Mouse (Mus musculus): ENCODE data around the gene Evi2b. TPM values are rescaled to one million over a fixed set of nuclear protein-coding genes. Genes with fewer than 3 reads are reported as not detected.

Gene Evi2b
- polyA plus RNA-seq, 1 experiment, result 0.30 TPM

DNA sequence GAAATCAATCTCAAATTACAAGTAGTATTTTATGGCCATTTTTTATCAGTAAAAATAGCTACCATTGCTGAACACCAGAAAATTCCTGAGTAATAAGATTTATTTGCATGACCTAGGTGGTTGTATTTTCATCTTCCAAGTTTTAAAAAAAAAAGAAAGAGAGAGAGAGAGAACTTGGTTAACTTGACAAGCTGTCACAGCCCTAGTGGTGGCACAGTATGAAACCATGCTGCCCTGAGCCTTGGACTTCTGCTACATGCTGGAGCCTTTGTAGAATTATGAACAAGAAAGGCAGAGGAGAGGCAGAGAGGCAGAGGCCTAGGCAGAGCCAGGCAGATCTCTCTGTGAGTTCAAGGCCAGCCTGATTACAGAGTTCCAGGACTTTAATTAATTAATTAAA, 1.6 kb downstream of the Evi2b start:
- Histone ChIP-seq H3K4me3 (ENCODE audit: insufficient read depth, poor library complexity, severe bottlenecking) (no peak overlapping the region), H3K27me3 (ENCODE audit: control insufficient read depth, insufficient read depth, insufficient read length) (no peaks in the 10 kb centered on the region), H3K79me2 (ENCODE audit: control insufficient read depth, insufficient read depth) (peaks cover 21% of the 10 kb centered on the region), H3ac (ENCODE audit: control insufficient read depth, insufficient read length, low read depth) (no peak overlapping the region), H3K36me3 (ENCODE audit: control insufficient read depth, insufficient read depth) (peaks cover 32% of the 10 kb centered on the region), H3K79me3 (ENCODE audit: low read depth) (no peaks in the 10 kb centered on the region)
- no peak for TF ChIP-seq CEBPB (IDR thresholded peaks at IDR 0.05; ENCODE audit: low read depth)
- TF ChIP-seq MYOD1 (IDR thresholded peaks at IDR 0.05; ENCODE audit: control insufficient read depth, insufficient read length, low read depth), result no peak
- no peak for TF ChIP-seq CTCF (IDR thresholded peaks at IDR 0.05; ENCODE audit: control insufficient read depth, insufficient read depth, insufficient read length)
- TF ChIP-seq FOSL1 (IDR thresholded peaks at IDR 0.05; ENCODE audit: insufficient read depth, low read length, poor library complexity, severe bottlenecking), result no peak
- no peak for TF ChIP-seq USF1 (IDR thresholded peaks at IDR 0.05; ENCODE audit: low read depth)
- no peak for TF ChIP-seq MAX (IDR thresholded peaks at IDR 0.05)
- no peak for TF ChIP-seq MYOG (IDR thresholded peaks at IDR 0.05; ENCODE audit: control insufficient read depth, extremely low read depth, insufficient read length)

DNA sequence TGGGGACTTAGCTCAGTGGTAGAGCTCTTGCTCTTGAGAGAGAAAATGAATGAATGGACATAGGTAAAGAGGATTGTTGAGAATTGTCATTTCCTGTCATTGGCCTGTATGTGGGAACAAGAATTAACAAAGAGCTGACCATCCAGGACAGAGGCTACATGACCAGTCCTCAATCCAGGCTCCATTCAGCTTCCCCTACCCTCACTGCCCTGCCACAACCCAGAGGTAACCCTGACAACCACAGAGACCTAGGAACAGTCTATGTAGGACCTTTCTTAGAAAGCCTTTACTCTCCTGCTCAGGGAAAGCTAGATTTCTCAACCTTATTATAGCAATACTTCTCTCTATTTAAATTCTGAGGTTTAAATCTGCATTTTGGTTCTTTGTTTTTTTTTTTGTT, 2.8 kb downstream of the Evi2b start:
- Histone ChIP-seq H3K79me3 (ENCODE audit: low read depth) (no peaks in the 10 kb centered on the region), H3K4me3 (ENCODE audit: insufficient read depth, poor library complexity, severe bottlenecking) (no peak overlapping the region), H3K27me3 (ENCODE audit: control insufficient read depth, insufficient read depth, insufficient read length) (no peaks in the 10 kb centered on the region), H3K79me2 (ENCODE audit: control insufficient read depth, insufficient read depth) (peaks cover 21% of the 10 kb centered on the region), H3K36me3 (ENCODE audit: control insufficient read depth, insufficient read depth) (peaks cover 22% of the 10 kb centered on the region), H3ac (ENCODE audit: control insufficient read depth, insufficient read length, low read depth) (no peak overlapping the region)
- TF ChIP-seq FOSL1 (IDR thresholded peaks at IDR 0.05; ENCODE audit: insufficient read depth, low read length, poor library complexity, severe bottlenecking) (no peak), MAX (IDR thresholded peaks at IDR 0.05) (no peak), USF1 (IDR thresholded peaks at IDR 0.05; ENCODE audit: low read depth) (no peak), MYOG (IDR thresholded peaks at IDR 0.05; ENCODE audit: control insufficient read depth, extremely low read depth, insufficient read length) (no peak), MYOD1 (IDR thresholded peaks at IDR 0.05; ENCODE audit: control insufficient read depth, insufficient read length, low read depth) (no peak), CTCF (IDR thresholded peaks at IDR 0.05; ENCODE audit: control insufficient read depth, insufficient read depth, insufficient read length) (no peak), CEBPB (IDR thresholded peaks at IDR 0.05; ENCODE audit: low read depth) (no peak)

DNA sequence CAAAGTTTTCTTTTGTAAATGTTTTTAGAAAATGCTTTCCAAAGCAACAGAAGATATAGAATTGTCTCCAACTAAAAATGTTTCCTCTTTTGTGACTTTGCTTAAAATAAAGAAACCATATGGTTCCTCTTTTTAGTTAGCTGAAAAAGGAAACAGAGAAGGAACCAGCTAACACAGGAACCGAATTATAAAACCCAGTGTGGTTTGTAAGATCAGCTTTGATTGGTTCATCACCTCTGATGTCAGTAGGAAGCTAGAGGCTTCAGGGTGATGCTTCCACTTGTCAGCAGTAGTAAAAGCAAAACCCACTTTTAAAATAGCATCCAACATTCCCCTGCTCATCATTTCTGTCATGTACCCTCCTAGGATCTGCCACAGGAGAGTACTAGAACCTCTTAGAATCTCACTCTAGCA, 3.7 kb downstream of the Evi2b start:
- peaks cover 13% of the 10 kb centered on the region for H3K36me3 ChIP-seq (ENCODE audit: control insufficient read depth, insufficient read depth)
- H3K27me3 ChIP-seq (ENCODE audit: control insufficient read depth, insufficient read depth, insufficient read length), result no peaks in the 10 kb centered on the region
- no peak overlapping the region for H3K4me3 ChIP-seq (ENCODE audit: insufficient read depth, poor library complexity, severe bottlenecking)
- H3ac ChIP-seq (ENCODE audit: control insufficient read depth, insufficient read length, low read depth), result no peak overlapping the region
- H3K79me3 ChIP-seq (ENCODE audit: low read depth), result no peaks in the 10 kb centered on the region
- H3K79me2 ChIP-seq (ENCODE audit: control insufficient read depth, insufficient read depth), result peaks cover 13% of the 10 kb centered on the region
- TF ChIP-seq MAX (IDR thresholded peaks at IDR 0.05), result no peak
- TF ChIP-seq CTCF (IDR thresholded peaks at IDR 0.05; ENCODE audit: control insufficient read depth, insufficient read depth, insufficient read length), result no peak
- TF ChIP-seq CEBPB (IDR thresholded peaks at IDR 0.05; ENCODE audit: low read depth), result no peak
- TF ChIP-seq USF1 (IDR thresholded peaks at IDR 0.05; ENCODE audit: low read depth), result no peak
- TF ChIP-seq MYOG (IDR thresholded peaks at IDR 0.05; ENCODE audit: control insufficient read depth, extremely low read depth, insufficient read length), result no peak
- TF ChIP-seq MYOD1 (IDR thresholded peaks at IDR 0.05; ENCODE audit: control insufficient read depth, insufficient read length, low read depth), result no peak
- TF ChIP-seq FOSL1 (IDR thresholded peaks at IDR 0.05; ENCODE audit: insufficient read depth, low read length, poor library complexity, severe bottlenecking), result no peak

DNA sequence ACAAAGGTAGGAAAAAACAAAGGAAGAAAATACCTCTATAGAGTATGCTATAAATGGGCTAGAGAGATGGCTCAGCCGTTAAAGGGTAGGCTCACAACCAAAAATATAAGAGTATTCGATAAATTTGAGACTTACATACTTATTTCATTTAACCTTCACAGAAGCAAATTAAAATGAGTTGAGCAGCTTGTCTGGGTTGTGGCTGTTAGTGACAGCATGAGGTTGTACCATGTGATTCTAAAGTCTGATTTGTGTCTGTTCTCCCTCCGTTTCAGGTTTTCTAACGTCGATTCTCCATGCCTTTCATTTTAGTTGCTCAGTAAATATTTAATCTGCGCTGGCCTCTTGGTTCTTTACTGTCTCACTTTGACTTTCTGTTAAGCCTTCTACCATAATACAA, 4.3 kb downstream of the Evi2b start:
- no peak for TF ChIP-seq MYOG (IDR thresholded peaks at IDR 0.05; ENCODE audit: control insufficient read depth, extremely low read depth, insufficient read length)
- no peak for TF ChIP-seq CEBPB (IDR thresholded peaks at IDR 0.05; ENCODE audit: low read depth)
- no peak for TF ChIP-seq MYOD1 (IDR thresholded peaks at IDR 0.05; ENCODE audit: control insufficient read depth, insufficient read length, low read depth)
- TF ChIP-seq MAX (IDR thresholded peaks at IDR 0.05), result peak; percentile 47
- TF ChIP-seq CTCF (IDR thresholded peaks at IDR 0.05; ENCODE audit: control insufficient read depth, insufficient read depth, insufficient read length), result no peak
- TF ChIP-seq FOSL1 (IDR thresholded peaks at IDR 0.05; ENCODE audit: insufficient read depth, low read length, poor library complexity, severe bottlenecking), result no peak
- peak; percentile 31 for TF ChIP-seq USF1 (IDR thresholded peaks at IDR 0.05; ENCODE audit: low read depth)
- peaks cover 13% of the 10 kb centered on the region for H3K79me2 ChIP-seq (ENCODE audit: control insufficient read depth, insufficient read depth)
- H3K4me3 ChIP-seq (ENCODE audit: insufficient read depth, poor library complexity, severe bottlenecking), result no peak overlapping the region
- H3K36me3 ChIP-seq (ENCODE audit: control insufficient read depth, insufficient read depth), result peaks cover 8% of the 10 kb centered on the region
- no peak overlapping the region for H3ac ChIP-seq (ENCODE audit: control insufficient read depth, insufficient read length, low read depth)
- H3K27me3 ChIP-seq (ENCODE audit: control insufficient read depth, insufficient read depth, insufficient read length), result no peaks in the 10 kb centered on the region
- no peaks in the 10 kb centered on the region for H3K79me3 ChIP-seq (ENCODE audit: low read depth)

DNA sequence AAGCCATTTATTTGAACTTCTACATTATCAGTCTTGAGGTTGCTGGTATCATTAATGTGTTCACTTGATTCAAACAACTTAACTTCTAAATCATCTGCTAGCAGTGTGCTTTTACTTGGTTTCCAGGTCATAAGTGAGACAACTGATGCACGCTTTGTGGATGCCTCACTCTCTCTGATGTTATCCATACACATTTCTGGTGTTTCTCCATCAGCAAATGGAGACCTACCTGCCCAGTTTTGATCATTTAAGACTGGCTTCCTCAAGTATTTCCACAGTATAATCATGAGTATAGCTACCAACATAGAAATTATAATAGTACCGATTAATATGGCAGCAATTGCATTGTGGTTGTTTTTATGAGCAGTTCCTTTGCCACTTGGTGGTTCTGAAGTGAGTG, 7.8 kb downstream of the Evi2b start:
- Histone ChIP-seq H3K79me2 (ENCODE audit: control insufficient read depth, insufficient read depth) (peaks cover 6% of the 10 kb centered on the region), H3K27me3 (ENCODE audit: control insufficient read depth, insufficient read depth, insufficient read length) (no peaks in the 10 kb centered on the region), H3K36me3 (ENCODE audit: control insufficient read depth, insufficient read depth) (peaks cover 9% of the 10 kb centered on the region), H3ac (ENCODE audit: control insufficient read depth, insufficient read length, low read depth) (no peak overlapping the region), H3K4me3 (ENCODE audit: insufficient read depth, poor library complexity, severe bottlenecking) (no peak overlapping the region), H3K79me3 (ENCODE audit: low read depth) (no peaks in the 10 kb centered on the region)
- TF ChIP-seq FOSL1 (IDR thresholded peaks at IDR 0.05; ENCODE audit: insufficient read depth, low read length, poor library complexity, severe bottlenecking), result no peak
- TF ChIP-seq MYOD1 (IDR thresholded peaks at IDR 0.05; ENCODE audit: control insufficient read depth, insufficient read length, low read depth), result no peak
- TF ChIP-seq MYOG (IDR thresholded peaks at IDR 0.05; ENCODE audit: control insufficient read depth, extremely low read depth, insufficient read length), result no peak
- no peak for TF ChIP-seq CEBPB (IDR thresholded peaks at IDR 0.05; ENCODE audit: low read depth)
- TF ChIP-seq MAX (IDR thresholded peaks at IDR 0.05), result no peak
- no peak for TF ChIP-seq USF1 (IDR thresholded peaks at IDR 0.05; ENCODE audit: low read depth)
- TF ChIP-seq CTCF (IDR thresholded peaks at IDR 0.05; ENCODE audit: control insufficient read depth, insufficient read depth, insufficient read length), result no peak

DNA sequence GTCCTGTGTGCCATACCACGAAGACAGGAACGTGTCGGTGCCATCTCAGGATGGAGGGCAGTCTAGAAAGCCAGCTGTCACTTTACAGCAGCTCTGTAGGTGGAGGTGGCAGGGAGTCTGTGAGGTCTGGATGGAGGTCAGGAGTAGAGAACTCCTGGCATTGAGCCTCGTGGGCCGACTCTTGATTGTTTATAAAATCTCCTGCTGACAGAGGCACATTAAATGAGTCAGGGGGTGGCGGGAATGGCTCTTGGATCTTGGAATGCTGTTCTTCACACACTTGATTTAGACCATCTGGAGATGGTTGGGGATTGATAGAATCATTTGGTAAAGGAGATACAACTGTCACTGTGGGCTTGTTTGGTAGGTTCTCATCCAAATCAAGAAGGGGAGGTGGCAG, 8.2 kb downstream of the Evi2b start:
- no peak overlapping the region for H3K4me3 ChIP-seq (ENCODE audit: insufficient read depth, poor library complexity, severe bottlenecking)
- TF ChIP-seq CTCF (IDR thresholded peaks at IDR 0.05; ENCODE audit: control insufficient read depth, insufficient read depth, insufficient read length), result no peak
- no peak for TF ChIP-seq FOSL1 (IDR thresholded peaks at IDR 0.05; ENCODE audit: insufficient read depth, low read length, poor library complexity, severe bottlenecking)
- TF ChIP-seq USF1 (IDR thresholded peaks at IDR 0.05; ENCODE audit: low read depth), result no peak

More for the DNA sequence above, 8.2 kb downstream of the Evi2b start:
- H3ac ChIP-seq (ENCODE audit: control insufficient read depth, insufficient read length, low read depth), result no peak overlapping the region
- H3K36me3 ChIP-seq (ENCODE audit: control insufficient read depth, insufficient read depth), result peaks cover 8% of the 10 kb centered on the region
- H3K27me3 ChIP-seq (ENCODE audit: control insufficient read depth, insufficient read depth, insufficient read length), result no peaks in the 10 kb centered on the region
- H3K79me2 ChIP-seq (ENCODE audit: control insufficient read depth, insufficient read depth), result peaks cover under 1% of the 10 kb centered on the region
- no peaks in the 10 kb centered on the region for H3K79me3 ChIP-seq (ENCODE audit: low read depth)

All from C2C12 (cell line).